ENCODE assay signal across 9 mouse cellular contexts in genomic region chr8:117172904-117173303, GRCm38 (mm10). TPM values are rescaled to one million over a fixed set of nuclear protein-coding genes. Genes with fewer than 3 reads are reported as not detected.
DNase-seq lines count a peak whose midpoint lies in the region; TF ChIP-seq lines count a peak whose summit lies in the region.
"Had no signal": no experiment of that assay in that cellular context is flagged by ENCODE, and none has a peak within 500 bp of the region (broad histone marks: within the 10 kb centered on the region; RNA-seq: fewer than 3 reads in every experiment).

No protein-coding gene starts in this region.

- intact Hi-C loops in gastrocnemius, adult 2 months (cut with DNase I): no loop called here
- intact Hi-C loops in left cerebral cortex, postnatal 25 days (cut with DNase I): no loop called here

- no peak overlapping the region for H3K27ac ChIP-seq in layer of hippocampus, adult 2 months
- H3K27ac ChIP-seq in gastrocnemius, adult 2 months: no peak overlapping the region
- H3K27ac ChIP-seq: midbrain, embryonic 12.5 days had no signal

- H3K4me3 ChIP-seq in layer of hippocampus, adult 2 months: no peak overlapping the region
- no peak overlapping the region for H3K4me3 ChIP-seq in gastrocnemius, adult 2 months
- H3K4me3 ChIP-seq: midbrain, embryonic 12.5 days had no signal

- no peak for DNase-seq in layer of hippocampus, adult 2 months (ENCODE audit: low spot score in 2 of 2)
- no peak for DNase-seq in layer of hippocampus, postnatal 36 days
- peak; percentile 34 to 46 for DNase-seq in adrenal gland, adult 18-20 months (ENCODE audit: low spot score in 2 of 2)
- peak; percentile 47 for DNase-seq in gastrocnemius, adult 2 months
- DNase-seq in kidney, adult 18-20 months: peak; percentile 22
- DNase-seq in mesoderm, embryonic 11.5 days (ENCODE audit: low read depth, low spot score): peak; percentile 50
- DNase-seq in left cerebral cortex, postnatal 25 days (ENCODE audit: low spot score in 2 of 2): no peak
- no peak for DNase-seq in frontal cortex, postnatal 10 days (ENCODE audit: low spot score in 2 of 2)

- peak; percentile 39 for TF ChIP-seq CTCF in layer of hippocampus, adult 2 months (conservative IDR thresholded peaks at IDR 0.05)
- TF ChIP-seq CTCF in gastrocnemius, adult 2 months (IDR thresholded peaks at IDR 0.05): peak; percentile 41

RNA-seq across cellular contexts. Expression of gene Gan, which starts 15.0 kb away (rescaled TPM):
- total RNA-seq in layer of hippocampus, adult 2 months (2021): 10 to 100 TPM; 16.6 to 17.6 TPM
- 10 to 100 TPM; 18.2 to 18.7 TPM for total RNA-seq in layer of hippocampus, postnatal 36 days (2021)
- 10 to 100 TPM in 1 of 2 experiments, 1 to 10 TPM in 1; 7.4 to 13.2 TPM for total RNA-seq in adrenal gland, adult 18-20 months (2021)
- 1 to 10 TPM; 4.8 to 5.9 TPM for total RNA-seq in gastrocnemius, adult 2 months (2021)
- total RNA-seq in left cerebral cortex, postnatal 25 days (2021): 10 to 100 TPM; 16.8 to 17.9 TPM

Comparison
In these comparisons a context has a peak if more than half of its experiments do, and no peak if none do; other contexts are left out.
1. DNase-seq: peak in adrenal gland, adult 18-20 months (2 of 2), gastrocnemius, adult 2 months (single experiment), kidney, adult 18-20 months (single experiment) and mesoderm, embryonic 11.5 days (single experiment); none in layer of hippocampus, adult 2 months (0 of 2), layer of hippocampus, postnatal 36 days (0 of 2), left cerebral cortex, postnatal 25 days (0 of 2) and frontal cortex, postnatal 10 days (0 of 2).